Mouse (Mus musculus): ENCODE measurements around the gene Utp11. TPM values are rescaled to one million over a fixed set of nuclear protein-coding genes. Genes with fewer than 3 reads are reported as not detected.

The Utp11 gene
- polyA plus RNA-seq (2014; fragmentation: Nextera tagmentation; extraction: Ambion mirVana) = 66.2 and 75.4 TPM in 2 replicates

GRCm38 (mm10) chr4:124693135-124693894 lies at the start of gene Utp11:
Utp11 (minus strand) TSS chr4:124693600.
- Histone ChIP-seq H3K4me2 (peak within 1 kb of the TSS; percentile 68), H3K27ac (ENCODE audit: low read depth, low read length) (peak within 1 kb of the TSS; percentile 45)
- WGBS = under 1% methylated on average over 43 of the region's 43 CpGs

GRCm38 (mm10) chr4:124742839-124743238 lies 49.4 kb upstream of the Utp11 start:
- H3K4me1 ChIP-seq (ENCODE audit: control insufficient read depth, insufficient read depth, low read length) = peaks cover 3% of the 10 kb centered on the region; the same call in 1 of the 2 replicates
- no peak overlapping the region for H3K4me2 ChIP-seq
- DNase-seq (ENCODE audit: low spot score, missing footprints) = peak; percentile 69
- no peaks in the 10 kb centered on the region for H3K36me3 ChIP-seq (ENCODE audit: control insufficient read depth, insufficient read depth, low read length)
- 83% methylated on average over 11 of the region's 11 CpGs for WGBS
- H3K9me3 ChIP-seq (ENCODE audit: control insufficient read depth, low read length) = no peaks in the 10 kb centered on the region
- no peaks in the 10 kb centered on the region for H3K27me3 ChIP-seq (ENCODE audit: control insufficient read depth, insufficient read depth, low read length)
- ATAC-seq (ENCODE audit: low FRiP score) = no peak
- no peak overlapping the region for H3K4me3 ChIP-seq (ENCODE audit: low read depth, low read length)
- no peak overlapping the region for H3K27ac ChIP-seq (ENCODE audit: low read depth, low read length)
- H3K9ac ChIP-seq (ENCODE audit: low read length) = no peak overlapping the region

More at GRCm38 (mm10) chr4:124693135-124693894, at the start of gene Utp11:
- Histone ChIP-seq H3K27me3 (ENCODE audit: control insufficient read depth, insufficient read depth, low read length) (peaks cover 4% of the 10 kb centered on the region), H3K9ac (ENCODE audit: low read length) (peak within 1 kb of the TSS; percentile 88), H3K4me3 (ENCODE audit: low read depth, low read length) (peak within 1 kb of the TSS; percentile 91), H3K9me3 (ENCODE audit: control insufficient read depth, low read length) (no peaks in the 10 kb centered on the region), H3K36me3 (ENCODE audit: control insufficient read depth, insufficient read depth, low read length) (no peaks in the 10 kb centered on the region), H3K4me1 (ENCODE audit: control insufficient read depth, insufficient read depth, low read length) (peaks cover 14% of the 10 kb centered on the region)
- peak; percentile 96 for ATAC-seq (ENCODE audit: low FRiP score)
- DNase-seq (ENCODE audit: low spot score, missing footprints) = peak; percentile 98

GRCm38 (mm10) chr4:124741376-124742343 lies 48.3 kb upstream of the Utp11 start, which contains the start of gene Inpp5b:
Inpp5b (plus strand) TSS chr4:124741850.
- H3K27ac ChIP-seq (ENCODE audit: low read depth, low read length) = no peak within 1 kb of the TSS; the same call in 1 of the 2 replicates
- H3K36me3 ChIP-seq (ENCODE audit: control insufficient read depth, insufficient read depth, low read length) = no peaks in the 10 kb centered on the region
- DNase-seq (ENCODE audit: low spot score, missing footprints) (peak; percentile 93), ATAC-seq (ENCODE audit: low FRiP score) (peak; percentile 91)
- H3K4me1 ChIP-seq (ENCODE audit: control insufficient read depth, insufficient read depth, low read length) = peaks cover 3% of the 10 kb centered on the region; the same call in 1 of the 2 replicates
- peak within 1 kb of the TSS; percentile 66 for H3K9ac ChIP-seq (ENCODE audit: low read length)
- 22% methylated on average over 25 of the region's 25 CpGs for WGBS
- peak within 1 kb of the TSS; percentile 53 for H3K4me2 ChIP-seq
- no peaks in the 10 kb centered on the region for H3K27me3 ChIP-seq (ENCODE audit: control insufficient read depth, insufficient read depth, low read length)
- peak within 1 kb of the TSS; percentile 35 for H3K4me3 ChIP-seq (ENCODE audit: low read depth, low read length)
- H3K9me3 ChIP-seq (ENCODE audit: control insufficient read depth, low read length) = no peaks in the 10 kb centered on the region

- H3K4me1 ChIP-seq (ENCODE audit: control insufficient read depth, insufficient read depth, low read length) = peaks cover 3% of the 10 kb centered on the region; the same call in 1 of the 2 replicates
- peak; percentile 33 for DNase-seq (ENCODE audit: low spot score, missing footprints)
- H3K9ac ChIP-seq (ENCODE audit: low read length) = no peak overlapping the region
- H3K4me3 ChIP-seq (ENCODE audit: low read depth, low read length) = no peak overlapping the region
- H3K27me3 ChIP-seq (ENCODE audit: control insufficient read depth, insufficient read depth, low read length) = no peaks in the 10 kb centered on the region
- 71% methylated on average over 1 of the region's 1 CpGs for WGBS
- ATAC-seq (ENCODE audit: low FRiP score) = no peak
- H3K4me2 ChIP-seq = no peak overlapping the region
- no peaks in the 10 kb centered on the region for H3K36me3 ChIP-seq (ENCODE audit: control insufficient read depth, insufficient read depth, low read length)
- no peak overlapping the region for H3K27ac ChIP-seq (ENCODE audit: low read depth, low read length)
- H3K9me3 ChIP-seq (ENCODE audit: control insufficient read depth, low read length) = no peaks in the 10 kb centered on the region
These were observed 45.4 kb upstream of the Utp11 start for GRCm38 (mm10) chr4:124738783-124739182.

GRCm38 (mm10) chr4:124738013-124738412 lies 44.6 kb upstream of the Utp11 start:
- WGBS = 57% methylated on average over 4 of the region's 4 CpGs
- Histone ChIP-seq H3K9ac (ENCODE audit: low read length) (no peak overlapping the region), H3K4me1 (ENCODE audit: control insufficient read depth, insufficient read depth, low read length) (peaks cover 3% of the 10 kb centered on the region; the same call in 1 of the 2 replicates), H3K9me3 (ENCODE audit: control insufficient read depth, low read length) (no peaks in the 10 kb centered on the region), H3K4me3 (ENCODE audit: low read depth, low read length) (no peak overlapping the region), H3K4me2 (no peak overlapping the region), H3K27me3 (ENCODE audit: control insufficient read depth, insufficient read depth, low read length) (no peaks in the 10 kb centered on the region), H3K27ac (ENCODE audit: low read depth, low read length) (no peak overlapping the region), H3K36me3 (ENCODE audit: control insufficient read depth, insufficient read depth, low read length) (peaks cover 3% of the 10 kb centered on the region; the same call in 1 of the 2 replicates)
- DNase-seq (ENCODE audit: low spot score, missing footprints) (peak; percentile 81), ATAC-seq (ENCODE audit: low FRiP score) (no peak)

GRCm38 (mm10) chr4:124737486-124737885 lies 44.1 kb upstream of the Utp11 start:
- no peak overlapping the region for H3K27ac ChIP-seq (ENCODE audit: low read depth, low read length)
- no peak overlapping the region for H3K4me3 ChIP-seq (ENCODE audit: low read depth, low read length)
- H3K9me3 ChIP-seq (ENCODE audit: control insufficient read depth, low read length) = no peaks in the 10 kb centered on the region
- H3K4me1 ChIP-seq (ENCODE audit: control insufficient read depth, insufficient read depth, low read length) = peaks cover 3% of the 10 kb centered on the region; the same call in 1 of the 2 replicates
- no peak overlapping the region for H3K9ac ChIP-seq (ENCODE audit: low read length)
- ATAC-seq (ENCODE audit: low FRiP score) (no peak), DNase-seq (ENCODE audit: low spot score, missing footprints) (peak; percentile 45)
- 81% methylated on average over 5 of the region's 5 CpGs for WGBS
- H3K4me2 ChIP-seq = no peak overlapping the region
- peaks cover 3% of the 10 kb centered on the region; the same call in 1 of the 2 replicates for H3K36me3 ChIP-seq (ENCODE audit: control insufficient read depth, insufficient read depth, low read length)
- no peaks in the 10 kb centered on the region for H3K27me3 ChIP-seq (ENCODE audit: control insufficient read depth, insufficient read depth, low read length)

GRCm38 (mm10) chr4:124736952-124737351 lies 43.6 kb upstream of the Utp11 start:
- ATAC-seq (ENCODE audit: low FRiP score) (no peak), DNase-seq (ENCODE audit: low spot score, missing footprints) (no peak)
- peaks cover 3% of the 10 kb centered on the region; the same call in 1 of the 2 replicates for H3K4me1 ChIP-seq (ENCODE audit: control insufficient read depth, insufficient read depth, low read length)
- H3K36me3 ChIP-seq (ENCODE audit: control insufficient read depth, insufficient read depth, low read length) = peaks cover 4% of the 10 kb centered on the region; the same call in 1 of the 2 replicates
- no peaks in the 10 kb centered on the region for H3K9me3 ChIP-seq (ENCODE audit: control insufficient read depth, low read length)
- H3K9ac ChIP-seq (ENCODE audit: low read length) = no peak overlapping the region
- no peak overlapping the region for H3K4me3 ChIP-seq (ENCODE audit: low read depth, low read length)
- H3K27ac ChIP-seq (ENCODE audit: low read depth, low read length) = no peak overlapping the region
- no peak overlapping the region for H3K4me2 ChIP-seq
- H3K27me3 ChIP-seq (ENCODE audit: control insufficient read depth, insufficient read depth, low read length) = no peaks in the 10 kb centered on the region
- 67% methylated on average over 2 of the region's 2 CpGs for WGBS

GRCm38 (mm10) chr4:124726121-124726520 lies 32.7 kb upstream of the Utp11 start:
- peaks cover 56% of the 10 kb centered on the region for H3K36me3 ChIP-seq (ENCODE audit: control insufficient read depth, insufficient read depth, low read length)
- no peaks in the 10 kb centered on the region for H3K4me1 ChIP-seq (ENCODE audit: control insufficient read depth, insufficient read depth, low read length)
- WGBS = 87% methylated on average over 6 of the region's 6 CpGs
- no peak overlapping the region for H3K9ac ChIP-seq (ENCODE audit: low read length)
- no peak overlapping the region for H3K4me3 ChIP-seq (ENCODE audit: low read depth, low read length)
- DNase-seq (ENCODE audit: low spot score, missing footprints) = no peak
- no peaks in the 10 kb centered on the region for H3K27me3 ChIP-seq (ENCODE audit: control insufficient read depth, insufficient read depth, low read length)
- H3K4me2 ChIP-seq = no peak overlapping the region
- no peak for ATAC-seq (ENCODE audit: low FRiP score)
- no peaks in the 10 kb centered on the region for H3K9me3 ChIP-seq (ENCODE audit: control insufficient read depth, low read length)
- H3K27ac ChIP-seq (ENCODE audit: low read depth, low read length) = no peak overlapping the region
